Mouse (Mus musculus): ENCODE measurements around the gene Emc9. TPM values are rescaled to one million over a fixed set of nuclear protein-coding genes. Genes with fewer than 3 reads are reported as not detected.

Emc9 gene
- polyA plus RNA-seq, 1 experiment from 2014 or later = 16.6 TPM

GRCm38 (mm10) chr14:55536116-55536745 is 48.9 kb downstream of the Emc9 start:
- TF ChIP-seq CTCF (IDR thresholded peaks at IDR 0.05; ENCODE audit: low read depth) = peak; percentile 85
- Histone ChIP-seq H3K4me3 (replicated peaks; ENCODE audit: low read depth, low read length) (no peak overlapping the region), H3K27me3 (ENCODE audit: insufficient read depth, low read length) (no peaks in the 10 kb centered on the region), H3K27ac (no peak overlapping the region), H3K9me3 (replicated peaks; ENCODE audit: low read length) (no peaks in the 10 kb centered on the region), H3K36me3 (ENCODE audit: insufficient read depth, low read length) (no peaks in the 10 kb centered on the region), H3K4me2 (ENCODE audit: low read length) (no peak overlapping the region), H3K4me1 (replicated peaks; ENCODE audit: insufficient read depth, low read length) (peaks cover 6% of the 10 kb centered on the region), H3K9ac (ENCODE audit: low read depth, low read length) (no peak overlapping the region)
- ATAC-seq (replicated peaks; ENCODE audit: low FRiP score, low read depth) = no peak
- peak; percentile 58 for DNase-seq (ENCODE audit: low spot score)
- 57% methylated on average over 6 of the region's 6 CpGs for WGBS

Other genes starting within 250 kb of the Emc9 start
- gene Dhrs4, start 106.5 kb downstream of the Emc9 start, polyA plus RNA-seq (2015; fragmentation: Nextera tagmentation; extraction: Ambion mirVana) = 130 and 144 TPM in 2 replicates
- gene Carmil3, start 94.7 kb downstream of the Emc9 start, polyA plus RNA-seq (2015; fragmentation: Nextera tagmentation; extraction: Ambion mirVana) = 0.96 and 0.98 TPM in 2 replicates
- gene Cpne6, start 74.9 kb downstream of the Emc9 start, polyA plus RNA-seq (2015; fragmentation: Nextera tagmentation; extraction: Ambion mirVana) = 0.19 and 0.28 TPM in 2 replicates
- gene Nrl, start 60.3 kb downstream of the Emc9 start, polyA plus RNA-seq (2015; fragmentation: Nextera tagmentation; extraction: Ambion mirVana) = not detected in 2 replicates
- 38.2 and 42.2 TPM in 2 replicates for gene Pck2, start 45.0 kb downstream of the Emc9 start, polyA plus RNA-seq (2015; fragmentation: Nextera tagmentation; extraction: Ambion mirVana)
- 109 and 116 TPM in 2 replicates for gene Dcaf11, start 25.3 kb downstream of the Emc9 start, polyA plus RNA-seq (2015; fragmentation: Nextera tagmentation; extraction: Ambion mirVana)
- 1.7 and 2.2 TPM in 2 replicates for gene A730061H03Rik, start 24.9 kb downstream of the Emc9 start, polyA plus RNA-seq (2015; fragmentation: Nextera tagmentation; extraction: Ambion mirVana)
- 13.0 and 13.3 TPM in 2 replicates for gene Fitm1, start 9.7 kb downstream of the Emc9 start, polyA plus RNA-seq (2015; fragmentation: Nextera tagmentation; extraction: Ambion mirVana)
- 179 and 181 TPM in 2 replicates for gene Psme1, start 7.2 kb downstream of the Emc9 start, polyA plus RNA-seq (2015; fragmentation: Nextera tagmentation; extraction: Ambion mirVana)
- gene Psme2, start 5.8 kb upstream of the Emc9 start, polyA plus RNA-seq (2015; fragmentation: Nextera tagmentation; extraction: Ambion mirVana) = 281 and 286 TPM in 2 replicates
- gene Rnf31, start 6.4 kb upstream of the Emc9 start, polyA plus RNA-seq (2015; fragmentation: Nextera tagmentation; extraction: Ambion mirVana) = 17.9 TPM in 2 replicates
- gene Irf9, start 18.3 kb upstream of the Emc9 start, polyA plus RNA-seq (2015; fragmentation: Nextera tagmentation; extraction: Ambion mirVana) = 24.2 and 27.4 TPM in 2 replicates
- 12.7 and 14.9 TPM in 2 replicates for gene Rec8, start 32.7 kb upstream of the Emc9 start, polyA plus RNA-seq (2015; fragmentation: Nextera tagmentation; extraction: Ambion mirVana)
- gene Ipo4, start 50.7 kb upstream of the Emc9 start, polyA plus RNA-seq (2015; fragmentation: Nextera tagmentation; extraction: Ambion mirVana) = 58.5 and 68.7 TPM in 2 replicates
- gene Gm49378, start 52.6 kb upstream of the Emc9 start, polyA plus RNA-seq (2015; fragmentation: Nextera tagmentation; extraction: Ambion mirVana) = 1.8 and 3.0 TPM in 2 replicates
- gene Tm9sf1, start 58.5 kb upstream of the Emc9 start, polyA plus RNA-seq (2015; fragmentation: Nextera tagmentation; extraction: Ambion mirVana) = 108 and 118 TPM in 2 replicates
- gene Tssk4, start 64.9 kb upstream of the Emc9 start, polyA plus RNA-seq (2015; fragmentation: Nextera tagmentation; extraction: Ambion mirVana) = 0.47 and 1.1 TPM in 2 replicates
- 48.8 and 56.0 TPM in 2 replicates for gene Mdp1, start 75.2 kb upstream of the Emc9 start, polyA plus RNA-seq (2015; fragmentation: Nextera tagmentation; extraction: Ambion mirVana)
- gene Gmpr2, start 86.6 kb upstream of the Emc9 start, polyA plus RNA-seq (2015; fragmentation: Nextera tagmentation; extraction: Ambion mirVana) = 48.2 and 49.7 TPM in 2 replicates
- gene Nedd8, start 86.8 kb upstream of the Emc9 start, polyA plus RNA-seq (2015; fragmentation: Nextera tagmentation; extraction: Ambion mirVana) = 508 and 548 TPM in 2 replicates
- 24.6 and 29.0 TPM in 2 replicates for gene Tinf2, start 96.5 kb upstream of the Emc9 start, polyA plus RNA-seq (2015; fragmentation: Nextera tagmentation; extraction: Ambion mirVana)
- gene Tgm1, start 128.6 kb upstream of the Emc9 start, polyA plus RNA-seq (2015; fragmentation: Nextera tagmentation; extraction: Ambion mirVana) = 5.9 and 7.6 TPM in 2 replicates
- gene Rabggta, start 137.0 kb upstream of the Emc9 start, polyA plus RNA-seq (2015; fragmentation: Nextera tagmentation; extraction: Ambion mirVana) = 39.9 and 43.2 TPM in 2 replicates
- 122 and 127 TPM in 2 replicates for gene Dhrs1, start 160.4 kb upstream of the Emc9 start, polyA plus RNA-seq (2015; fragmentation: Nextera tagmentation; extraction: Ambion mirVana)
- gene Nop9, start 160.4 kb upstream of the Emc9 start, polyA plus RNA-seq (2015; fragmentation: Nextera tagmentation; extraction: Ambion mirVana) = 26.2 and 26.5 TPM in 2 replicates
- gene Cideb, start 173.2 kb upstream of the Emc9 start, polyA plus RNA-seq (2015; fragmentation: Nextera tagmentation; extraction: Ambion mirVana) = 50.0 and 51.0 TPM in 2 replicates
- 0.68 and 0.75 TPM in 2 replicates for gene Ltb4r2, start 176.1 kb upstream of the Emc9 start, polyA plus RNA-seq (2015; fragmentation: Nextera tagmentation; extraction: Ambion mirVana)
- 0.47 and 0.71 TPM in 2 replicates for gene Ltb4r1, start 180.7 kb upstream of the Emc9 start, polyA plus RNA-seq (2015; fragmentation: Nextera tagmentation; extraction: Ambion mirVana)
- 10.0 and 10.6 TPM in 2 replicates for gene Adcy4, start 198.8 kb upstream of the Emc9 start, polyA plus RNA-seq (2015; fragmentation: Nextera tagmentation; extraction: Ambion mirVana)
- gene Ripk3, start 203.6 kb upstream of the Emc9 start, polyA plus RNA-seq (2015; fragmentation: Nextera tagmentation; extraction: Ambion mirVana) = 20.4 and 24.7 TPM in 2 replicates
- gene Nfatc4, start 237.8 kb upstream of the Emc9 start, polyA plus RNA-seq (2015; fragmentation: Nextera tagmentation; extraction: Ambion mirVana) = 16.8 and 19.7 TPM in 2 replicates

Data from kidney, postnatal 0 days (tissue).